Mouse (Mus musculus): Measurements from ENCODE around the gene Colgalt2. TPM values are rescaled to one million over a fixed set of nuclear protein-coding genes. Genes with fewer than 3 reads are reported as not detected.
"Not testable (repeated sequence)": the region's sequence is repeated elsewhere in the genome, so short reads cannot be mapped to it uniquely, and the experiment has no call there.

The Colgalt2 gene
- total RNA-seq (2015) (not detected in 2 replicates), total RNA-seq (2017) (not detected in 2 replicates)

DNA sequence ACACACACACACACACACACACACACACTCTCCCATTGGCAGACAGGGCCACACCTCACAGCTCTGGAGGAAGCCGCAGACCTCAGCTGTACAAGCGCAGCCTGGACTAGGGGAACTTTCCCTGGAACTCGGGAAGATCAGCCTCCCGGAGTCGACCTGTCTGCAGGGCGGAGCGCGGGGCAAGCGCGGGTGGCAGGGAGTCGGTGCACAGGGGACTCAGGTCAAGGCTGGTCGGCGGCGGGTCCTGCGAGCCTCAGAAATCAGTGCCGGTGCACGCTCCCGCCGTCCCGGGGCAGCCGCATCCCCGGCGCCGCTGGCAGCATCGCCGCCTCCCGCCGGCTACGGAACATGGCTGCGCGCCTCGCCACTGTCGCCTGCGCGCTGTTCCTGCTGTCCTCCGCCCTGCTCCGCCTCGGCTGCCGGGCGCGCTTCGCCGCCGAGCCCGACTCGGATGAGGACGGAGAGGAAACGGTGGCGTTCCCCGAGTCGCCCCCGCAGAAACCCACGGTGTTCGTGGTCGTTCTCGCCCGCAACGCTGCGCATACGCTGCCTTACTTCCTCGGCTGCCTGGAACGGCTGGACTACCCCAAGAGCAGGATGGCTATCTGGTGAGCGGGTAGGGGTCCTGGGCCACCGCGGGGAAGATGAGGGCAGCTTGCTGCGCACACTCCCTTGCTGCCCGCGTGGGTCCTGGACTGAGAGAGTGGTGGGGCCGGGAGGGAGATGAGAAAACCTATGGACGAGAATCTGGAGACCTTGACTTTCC lies at the start of gene Colgalt2:
Gene Colgalt2, plus strand, starts transcription at position 41 of the 766 bp plus-strand sequence.
- ATAC-seq (ENCODE audit: poor library complexity, severe bottlenecking) = peak; percentile 47

DNA sequence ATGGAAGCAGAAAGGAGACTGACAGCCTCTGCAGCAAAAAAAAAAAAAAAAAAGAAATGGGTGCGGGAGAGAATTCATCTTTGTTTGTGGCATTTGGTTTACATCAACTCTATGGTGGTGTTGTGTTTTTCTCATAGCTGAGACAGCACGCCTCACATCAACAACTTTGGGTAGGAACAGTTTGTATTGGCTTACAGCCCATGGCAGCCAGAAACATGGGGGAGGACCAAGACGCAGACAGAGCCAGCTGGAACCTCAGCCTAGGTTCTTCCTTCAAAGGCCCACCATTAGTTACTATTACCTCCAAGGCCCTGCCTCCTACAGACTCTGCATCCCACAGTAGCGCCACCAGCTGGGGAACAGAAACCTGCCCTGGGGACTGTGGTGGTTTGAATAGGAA lies 42.9 kb upstream of the Colgalt2 start:
- no peak for ATAC-seq (ENCODE audit: poor library complexity, severe bottlenecking)

DNA sequence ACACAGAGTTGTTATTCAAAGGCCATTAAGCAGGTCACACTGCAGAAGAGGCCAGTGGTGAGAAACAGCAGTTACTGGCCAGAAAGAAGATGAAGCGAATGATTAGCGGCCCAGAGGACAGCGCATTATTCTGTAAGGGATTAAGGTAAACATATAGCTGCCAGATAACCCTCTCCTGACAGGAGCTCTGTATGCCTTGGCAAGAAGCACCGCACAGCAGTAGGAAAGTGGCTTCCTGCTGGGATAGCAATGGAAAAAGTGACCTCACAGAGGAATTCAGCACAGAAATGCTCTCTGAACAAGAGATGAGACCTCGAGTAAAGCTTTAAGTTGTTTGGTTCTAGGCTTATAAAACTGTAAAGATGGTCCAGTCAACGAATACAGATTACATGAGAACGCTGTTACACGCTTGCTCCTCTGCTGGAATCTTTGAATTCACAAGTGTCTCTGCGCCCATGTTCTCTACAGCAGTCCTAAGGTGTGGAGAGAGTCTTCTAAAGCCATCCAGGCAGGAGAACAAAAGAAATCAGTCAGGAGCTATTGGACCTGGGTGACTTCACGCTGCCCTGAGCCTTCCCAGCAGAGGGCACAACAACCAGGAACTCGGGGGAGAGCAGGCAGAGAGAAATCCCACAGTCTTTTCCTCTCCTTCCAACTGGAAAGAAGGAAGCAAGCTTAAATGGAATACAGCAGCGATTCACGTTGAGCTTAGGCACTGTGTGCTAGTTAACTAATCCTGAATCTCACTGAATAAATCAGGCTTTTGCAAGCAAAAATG lies 31.1 kb upstream of the Colgalt2 start:
- no peak for ATAC-seq (ENCODE audit: poor library complexity, severe bottlenecking)

DNA sequence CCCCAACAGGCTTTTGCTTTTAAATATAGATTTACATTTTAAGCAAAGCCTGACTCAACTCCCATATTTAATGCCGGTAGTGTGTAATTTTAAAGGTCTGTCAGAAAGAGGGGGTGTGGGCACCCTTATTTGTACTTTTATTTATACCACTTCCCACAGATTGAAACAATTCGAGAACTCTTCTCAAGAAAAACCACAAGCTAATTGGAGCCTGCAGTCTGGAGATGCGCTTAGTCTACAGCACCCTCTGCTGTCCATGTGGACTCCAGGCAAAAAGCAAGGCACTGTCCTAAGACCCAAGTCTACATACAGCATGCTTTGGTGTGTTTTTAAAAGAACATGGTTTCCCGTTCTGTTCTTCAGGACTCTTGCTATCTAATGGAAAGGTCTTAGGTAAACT lies 30.5 kb upstream of the Colgalt2 start:
- peak; percentile 64 for ATAC-seq (ENCODE audit: poor library complexity, severe bottlenecking)

DNA sequence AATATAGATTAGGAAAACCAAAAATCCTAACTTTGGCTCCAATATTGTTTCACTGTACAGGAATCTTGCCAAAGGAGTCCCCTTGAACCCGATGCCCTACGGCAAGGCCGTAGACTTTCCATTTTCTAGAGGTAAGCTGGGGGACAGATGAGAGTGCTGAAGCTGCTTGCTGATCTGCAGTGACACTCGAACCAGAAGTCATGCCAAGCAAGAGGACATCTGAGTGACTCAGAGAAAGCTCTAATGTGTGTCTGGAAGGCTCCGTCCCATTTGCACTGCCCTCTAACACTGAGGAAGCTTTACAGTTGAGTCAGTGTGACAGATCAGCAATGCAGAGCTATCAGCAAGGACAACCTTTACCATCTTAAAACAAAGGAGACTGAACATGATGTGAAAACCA lies 21.3 kb upstream of the Colgalt2 start:
- ATAC-seq (ENCODE audit: poor library complexity, severe bottlenecking) = no peak

DNA sequence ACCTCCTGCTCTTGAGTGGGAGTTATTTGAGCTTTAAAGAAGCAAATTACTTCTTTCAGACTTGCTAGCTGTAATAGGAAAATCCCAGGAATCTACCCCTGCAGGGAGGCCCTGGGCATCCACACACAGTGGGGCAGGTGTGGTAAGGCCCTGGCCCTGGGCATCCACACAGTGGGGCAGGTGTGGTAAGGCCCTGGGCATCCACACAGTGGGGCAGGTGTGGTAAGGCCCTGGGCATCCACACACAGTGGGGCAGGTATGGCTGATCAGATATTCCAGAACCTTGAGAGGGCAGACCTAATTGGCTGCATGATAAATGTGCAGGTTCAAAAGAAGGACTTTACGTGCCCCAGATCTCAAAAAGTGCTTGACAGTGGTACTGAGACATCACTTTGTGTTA lies 15.0 kb upstream of the Colgalt2 start:
- no peak for ATAC-seq (ENCODE audit: poor library complexity, severe bottlenecking)

DNA sequence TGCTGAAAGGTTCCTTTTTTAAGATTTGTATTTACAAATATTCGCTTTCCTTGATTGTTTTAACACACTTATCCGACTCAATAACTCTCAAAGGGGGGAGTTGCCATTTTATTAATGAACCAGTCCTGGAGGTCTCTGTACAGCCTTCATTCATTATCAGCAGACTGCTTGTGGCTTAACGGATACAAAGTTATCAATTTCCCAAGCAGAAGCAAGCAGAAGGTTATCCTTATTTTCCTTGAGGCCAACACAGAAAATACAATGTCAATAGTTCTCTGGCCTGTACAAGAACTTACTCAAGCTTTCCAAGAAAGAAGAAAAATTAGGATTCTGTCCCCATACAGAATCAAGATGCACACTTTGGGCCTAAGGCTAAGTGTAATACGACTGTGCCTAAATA lies 13.9 kb upstream of the Colgalt2 start:
- ATAC-seq (ENCODE audit: poor library complexity, severe bottlenecking) = not testable (repeated sequence)

DNA sequence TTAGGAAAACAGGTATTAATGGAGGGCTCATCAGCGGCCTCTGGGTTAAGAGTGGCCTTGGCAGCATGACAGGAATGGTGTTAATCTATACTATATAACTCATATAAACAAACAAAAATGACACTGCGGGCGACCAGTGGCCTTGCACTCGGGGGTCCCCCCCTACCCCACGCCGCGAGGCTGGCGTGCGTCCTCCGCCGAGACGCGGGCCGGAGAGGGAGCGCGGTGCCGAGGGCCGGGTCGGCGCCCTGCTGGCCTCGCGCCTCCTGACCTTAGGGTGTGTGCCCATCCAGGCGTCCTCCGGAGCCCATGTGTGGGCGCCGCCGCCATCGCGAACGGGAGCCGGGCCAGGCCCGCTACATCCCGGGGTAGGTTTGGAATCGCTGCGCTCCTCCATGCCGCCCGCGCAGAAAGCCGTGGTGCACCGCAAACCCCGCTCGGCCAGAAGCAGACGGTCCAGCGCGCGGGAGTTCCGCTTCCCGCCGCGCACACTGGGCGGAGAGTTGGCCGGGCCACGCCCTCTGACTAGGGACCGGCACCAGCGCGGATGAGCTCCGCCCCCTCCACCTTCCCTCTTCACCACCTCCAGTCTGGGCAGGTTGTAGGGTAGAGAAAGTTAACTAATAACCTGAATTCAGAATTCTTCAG lies 13.3 kb upstream of the Colgalt2 start, which contains the start of gene Tsen15:
Gene Tsen15, minus strand, starts transcription at position 501 of the 648 bp plus-strand sequence.
- ATAC-seq (ENCODE audit: poor library complexity, severe bottlenecking) = peak; percentile 100

DNA sequence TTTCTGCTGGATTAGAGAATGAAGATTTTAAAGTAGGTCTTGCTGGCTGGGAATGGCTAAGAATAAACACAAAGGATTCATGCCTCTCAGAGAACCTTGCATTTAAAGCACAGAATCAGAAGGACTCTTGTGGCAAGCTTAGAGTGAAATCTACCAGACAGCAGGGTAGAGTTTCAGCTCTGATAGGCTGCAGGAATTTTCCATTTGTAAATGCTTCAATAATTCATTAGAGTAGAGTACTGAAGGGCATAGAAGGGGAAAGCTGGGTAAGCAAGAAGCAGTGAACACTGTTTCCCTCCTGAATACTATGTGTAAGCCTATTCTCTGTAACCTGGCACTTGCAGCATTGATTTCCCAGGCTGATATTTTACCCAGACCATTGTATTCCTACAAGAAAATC lies 10.4 kb upstream of the Colgalt2 start:
- ATAC-seq (ENCODE audit: poor library complexity, severe bottlenecking) = no peak

DNA sequence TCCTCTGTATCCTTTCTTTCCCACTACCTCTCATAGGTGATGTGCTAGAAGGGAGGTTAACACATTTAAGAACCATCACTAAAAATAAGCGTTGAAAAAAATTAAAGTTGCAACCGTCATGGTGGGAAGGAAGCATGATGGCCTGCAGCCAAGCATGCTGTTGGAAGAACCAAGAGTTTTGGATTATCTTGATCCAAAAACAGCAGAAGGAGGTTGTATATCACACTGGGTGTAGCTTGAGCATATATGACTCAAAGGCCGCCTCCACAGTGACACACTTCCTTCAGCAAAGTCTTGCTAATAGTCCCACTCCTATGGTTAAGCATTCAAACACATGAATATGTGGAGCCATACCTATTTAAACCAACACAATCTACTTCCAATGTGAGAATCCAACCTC lies 5.5 kb upstream of the Colgalt2 start:
- no peak for ATAC-seq (ENCODE audit: poor library complexity, severe bottlenecking)

DNA sequence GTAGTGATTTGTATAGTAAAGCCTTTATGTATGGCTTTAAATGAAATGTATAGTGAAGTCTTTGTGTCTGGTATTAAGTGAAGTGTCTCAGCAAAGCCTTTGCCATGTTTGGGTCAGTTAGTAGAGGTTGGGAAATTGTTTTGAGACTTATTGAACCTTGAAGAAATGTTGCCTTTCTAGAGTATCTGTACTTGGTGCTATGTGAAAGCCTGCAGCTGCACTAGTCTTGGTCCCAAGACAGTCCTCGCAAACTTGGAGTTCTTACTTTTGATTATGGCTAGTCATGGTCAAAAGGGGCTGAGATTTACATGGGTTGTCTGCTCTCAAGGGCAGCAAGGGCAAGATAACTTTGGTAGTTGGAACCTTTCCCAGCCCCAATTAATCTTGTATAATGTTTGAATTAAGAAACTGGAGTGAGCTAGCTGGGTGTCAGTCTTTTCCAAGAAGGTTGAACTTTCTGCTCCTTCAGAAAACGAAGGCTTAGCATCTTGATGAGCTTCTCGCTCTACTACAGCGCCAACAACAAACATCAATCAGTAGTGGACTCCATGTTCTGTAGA lies 4.6 kb upstream of the Colgalt2 start:
- no peak for ATAC-seq (ENCODE audit: poor library complexity, severe bottlenecking)

DNA sequence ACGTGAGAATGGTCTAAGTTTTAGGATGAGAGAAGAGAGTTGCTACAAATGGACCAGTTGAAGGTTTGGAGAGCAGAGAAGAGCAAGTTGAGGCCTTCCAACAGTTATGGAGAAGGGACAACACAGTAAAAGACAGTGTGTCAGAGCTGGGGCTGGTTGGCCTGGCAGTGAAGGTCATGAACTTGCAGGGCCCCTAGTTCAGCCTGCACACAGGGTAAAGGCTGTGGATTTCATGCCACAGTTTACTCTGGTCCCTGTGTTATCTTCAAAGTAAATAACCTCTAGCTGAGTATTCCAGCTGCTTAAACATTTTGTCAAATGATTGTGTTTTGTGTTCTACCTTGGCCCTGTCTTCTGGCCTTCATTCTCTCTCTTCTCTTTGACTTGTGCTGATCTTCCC lies 922 bp upstream of the Colgalt2 start:
- no peak for ATAC-seq (ENCODE audit: poor library complexity, severe bottlenecking)

DNA sequence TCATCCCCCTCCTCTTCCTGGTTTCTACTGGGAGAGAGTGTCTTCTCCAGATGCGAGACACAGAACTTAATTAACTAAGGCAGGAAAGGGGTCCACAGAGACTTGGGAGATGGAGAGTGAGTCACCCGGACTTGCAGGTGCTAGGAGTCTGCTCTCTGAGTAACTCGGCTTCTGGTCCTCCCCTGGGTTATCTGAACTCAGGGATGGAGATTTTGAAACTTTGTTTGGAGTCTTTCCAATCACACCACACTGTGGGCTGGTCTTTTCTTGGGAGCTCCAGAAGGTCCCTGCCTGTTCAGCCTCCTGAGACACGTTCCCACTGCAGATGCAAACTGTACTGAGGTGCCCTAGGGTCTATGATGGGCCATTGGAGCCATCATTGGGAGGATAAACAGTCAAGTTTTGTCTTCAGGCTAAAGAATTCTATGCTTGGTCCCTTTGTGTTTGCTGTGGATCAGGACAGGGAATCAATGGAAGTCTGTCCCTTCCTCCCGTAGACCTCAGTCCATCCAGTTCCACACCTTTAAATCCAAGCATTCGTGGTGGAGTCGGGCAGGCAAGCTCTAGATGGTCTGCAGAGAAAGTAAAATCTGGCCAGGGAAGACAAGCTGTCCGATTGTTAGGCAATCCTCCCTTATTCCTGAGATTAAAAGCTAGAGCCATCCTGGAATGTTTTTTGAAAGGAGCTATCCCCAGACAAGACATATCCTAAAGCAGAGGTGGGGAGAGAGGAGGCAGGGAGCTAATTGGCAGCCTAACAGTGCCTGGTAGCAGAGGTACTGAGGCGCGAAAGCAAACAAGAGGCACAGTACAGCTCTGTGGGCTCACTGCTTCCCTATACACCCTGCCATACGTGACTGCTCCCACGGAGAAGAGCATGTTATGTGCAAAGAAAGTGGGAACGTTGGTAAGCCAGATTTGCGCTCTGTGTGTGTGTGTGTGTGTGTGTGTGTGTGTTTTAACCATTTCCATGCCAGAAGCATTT lies 1.2 kb downstream of the Colgalt2 start:
- ATAC-seq (ENCODE audit: poor library complexity, severe bottlenecking) = no peak

DNA sequence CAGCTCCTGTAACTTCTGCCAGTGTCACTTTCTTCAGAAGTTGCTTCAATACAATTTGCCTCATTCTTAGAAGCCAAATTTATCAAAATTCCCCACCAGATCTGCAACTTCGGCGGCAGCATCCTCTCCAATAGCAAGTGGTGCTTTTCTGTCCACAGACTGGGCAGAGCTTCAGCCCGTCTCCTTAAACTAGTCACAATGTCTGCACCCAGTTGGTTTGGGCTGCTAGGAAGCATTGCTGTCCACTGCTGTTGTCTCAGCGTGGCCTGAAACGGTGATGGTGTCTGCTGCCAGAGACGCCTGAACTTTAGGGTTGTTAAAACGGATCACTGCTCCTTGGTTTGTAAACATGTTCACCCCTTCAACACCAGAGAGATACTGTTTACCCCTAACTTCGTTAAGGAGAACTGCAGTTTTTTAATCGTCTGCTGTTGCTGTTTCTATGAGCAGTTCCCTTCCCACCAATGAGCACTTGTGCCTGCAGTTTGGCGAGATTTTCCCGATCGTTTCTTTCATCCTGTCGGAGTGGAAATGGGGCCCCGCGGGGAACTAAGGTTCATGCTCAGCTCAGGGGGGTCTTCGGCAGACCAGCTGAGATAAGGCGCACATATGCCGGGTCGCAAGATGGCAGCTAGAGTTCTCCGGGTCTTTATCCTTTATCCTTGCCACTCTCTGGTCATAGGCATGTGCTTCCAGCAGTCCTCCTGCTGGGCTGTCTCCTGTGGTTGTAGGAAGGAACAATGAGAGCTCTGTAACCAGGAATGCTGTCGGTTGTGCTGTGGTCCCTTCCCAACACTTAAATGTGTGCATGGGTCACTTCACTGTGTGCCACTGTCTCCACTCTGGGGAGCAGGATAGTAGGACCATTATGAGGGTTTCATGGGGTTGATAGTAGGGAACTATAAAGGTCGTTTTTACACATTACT lies 7.7 kb downstream of the Colgalt2 start:
- ATAC-seq (ENCODE audit: poor library complexity, severe bottlenecking) = no peak

DNA sequence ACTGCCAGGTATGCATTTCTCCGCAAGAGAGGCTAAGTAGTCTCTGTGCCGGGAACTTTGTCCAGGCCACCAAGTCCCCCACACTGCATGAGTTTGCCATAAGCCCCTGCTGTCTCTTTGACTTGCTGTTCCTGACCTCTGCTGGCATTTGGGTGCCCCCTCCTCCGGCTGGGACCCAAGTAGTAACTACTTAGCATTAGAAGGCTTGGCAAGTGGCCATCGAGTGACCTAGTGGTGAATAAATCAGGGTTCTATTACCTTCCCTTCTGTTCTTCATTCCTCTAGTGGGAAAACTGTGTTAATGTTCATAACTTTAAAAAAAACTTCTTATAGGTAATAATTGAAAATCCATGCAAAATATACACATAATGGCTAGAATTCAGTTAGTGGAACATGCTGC lies 9.7 kb downstream of the Colgalt2 start:
- ATAC-seq (ENCODE audit: poor library complexity, severe bottlenecking) = no peak

DNA sequence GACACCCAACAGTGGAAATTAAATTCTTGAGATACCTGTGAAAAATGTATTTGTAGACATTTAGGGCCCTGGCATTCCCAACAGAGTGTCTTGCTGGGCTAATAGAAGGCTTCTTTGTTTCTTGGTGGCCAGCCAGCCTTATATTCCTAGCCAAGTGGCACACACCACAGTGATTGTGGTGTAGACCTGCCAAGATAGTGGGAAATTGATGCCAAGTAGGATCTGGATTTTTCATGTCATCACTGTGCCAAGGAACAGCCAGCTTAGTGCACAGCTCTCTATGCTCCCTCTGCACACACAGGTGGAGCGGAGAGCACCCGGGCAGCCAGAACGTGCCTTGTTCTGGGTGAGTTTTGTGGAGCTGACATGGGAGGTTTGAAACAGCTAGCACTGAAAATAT lies 11.0 kb downstream of the Colgalt2 start:
- ATAC-seq (ENCODE audit: poor library complexity, severe bottlenecking) = no peak

DNA sequence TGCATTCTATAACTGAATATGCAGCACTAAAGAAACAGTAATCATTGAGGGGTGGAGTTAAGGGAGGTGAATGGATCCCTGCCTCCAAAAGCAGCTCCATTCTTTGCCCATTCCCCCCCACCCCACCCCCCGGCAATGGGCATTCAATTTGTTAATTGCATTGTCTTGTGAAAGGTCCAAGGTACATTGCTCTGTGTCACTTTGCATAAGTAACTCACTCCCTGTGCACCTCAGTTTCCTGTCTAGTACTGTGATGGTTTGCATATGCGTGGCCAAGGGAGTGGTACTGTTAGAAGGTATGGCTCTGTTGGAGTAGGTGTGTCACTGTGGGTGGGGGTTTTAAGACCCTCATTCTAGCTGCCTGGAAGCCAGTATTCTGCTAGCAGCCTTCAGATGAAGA lies 13.5 kb downstream of the Colgalt2 start:
- ATAC-seq (ENCODE audit: poor library complexity, severe bottlenecking) = no peak

DNA sequence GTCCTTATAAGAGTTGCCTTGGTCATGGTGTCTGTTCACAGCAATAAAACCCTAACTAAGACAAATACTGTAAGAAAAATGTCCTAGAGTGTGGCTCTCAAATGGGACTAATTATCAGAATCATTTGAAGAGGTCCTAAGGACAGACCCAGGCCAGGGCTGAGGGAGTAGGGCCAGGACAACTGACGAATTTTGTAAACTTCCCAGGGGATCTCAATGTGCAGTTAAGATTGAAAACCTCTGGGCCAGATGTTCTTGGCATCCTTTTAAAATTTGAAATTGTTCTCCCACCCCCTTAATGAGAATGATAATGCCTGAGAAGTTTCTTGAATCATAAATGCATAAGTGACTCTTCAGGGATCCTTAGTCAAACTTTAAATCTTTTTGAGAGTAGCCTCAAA lies 14.3 kb downstream of the Colgalt2 start:
- no peak for ATAC-seq (ENCODE audit: poor library complexity, severe bottlenecking)

DNA sequence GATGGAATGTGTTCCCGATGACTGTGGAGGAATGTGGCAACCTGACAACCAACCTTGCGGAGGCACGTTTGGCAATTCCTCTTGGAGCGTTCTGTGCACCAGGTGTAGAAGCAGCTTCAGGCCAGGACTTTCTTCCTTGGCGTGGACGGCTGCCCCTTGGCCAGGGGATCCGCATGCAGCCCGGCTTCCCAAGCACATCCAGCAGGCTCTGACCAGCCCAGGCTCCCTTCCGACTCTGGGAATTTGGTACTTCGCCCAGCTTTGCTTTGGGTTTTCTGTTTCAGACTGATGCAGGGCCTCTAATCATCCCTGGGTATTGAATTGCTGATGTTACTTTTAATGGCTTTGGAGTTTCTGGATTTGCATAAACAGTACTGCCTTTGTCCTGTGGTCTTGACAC lies 14.8 kb downstream of the Colgalt2 start:
- no peak for ATAC-seq (ENCODE audit: poor library complexity, severe bottlenecking)
